Mouse (Mus musculus): ENCODE measurements at regions not wholly inside any gene's neighbourhood (a gene's known extent, or its start where the extent isn't known, plus 50 kb on each side); places are given as distances from the start of the nearest gene placed in this dataset.

DNA sequence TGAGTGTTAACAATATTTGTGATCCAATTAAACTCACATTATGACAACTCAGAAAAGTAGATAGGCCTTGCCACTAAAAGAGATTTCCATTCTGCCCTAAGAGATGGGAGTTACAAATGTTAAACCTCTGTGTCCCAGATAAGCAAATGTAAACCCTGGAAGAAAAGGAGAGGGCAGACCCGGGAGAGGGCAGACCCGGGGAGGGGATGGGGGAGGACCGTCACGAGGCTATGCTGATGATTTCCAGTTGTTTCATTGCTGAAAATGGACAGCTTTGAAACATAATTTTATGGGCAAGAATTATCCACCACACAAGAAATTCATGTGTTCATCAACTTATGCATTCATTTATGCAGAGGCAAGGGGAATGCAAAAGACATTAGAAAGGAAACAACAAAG, 159.7 kb upstream of the Cited2 start:
- Histone ChIP-seq H3K27ac (no peak overlapping the region), H3K4me3 (no peak overlapping the region)
- no peak for TF ChIP-seq CTCF (conservative IDR thresholded peaks at IDR 0.05)
- no peak for DNase-seq (ENCODE audit: low spot score in 2 of 2)

DNA sequence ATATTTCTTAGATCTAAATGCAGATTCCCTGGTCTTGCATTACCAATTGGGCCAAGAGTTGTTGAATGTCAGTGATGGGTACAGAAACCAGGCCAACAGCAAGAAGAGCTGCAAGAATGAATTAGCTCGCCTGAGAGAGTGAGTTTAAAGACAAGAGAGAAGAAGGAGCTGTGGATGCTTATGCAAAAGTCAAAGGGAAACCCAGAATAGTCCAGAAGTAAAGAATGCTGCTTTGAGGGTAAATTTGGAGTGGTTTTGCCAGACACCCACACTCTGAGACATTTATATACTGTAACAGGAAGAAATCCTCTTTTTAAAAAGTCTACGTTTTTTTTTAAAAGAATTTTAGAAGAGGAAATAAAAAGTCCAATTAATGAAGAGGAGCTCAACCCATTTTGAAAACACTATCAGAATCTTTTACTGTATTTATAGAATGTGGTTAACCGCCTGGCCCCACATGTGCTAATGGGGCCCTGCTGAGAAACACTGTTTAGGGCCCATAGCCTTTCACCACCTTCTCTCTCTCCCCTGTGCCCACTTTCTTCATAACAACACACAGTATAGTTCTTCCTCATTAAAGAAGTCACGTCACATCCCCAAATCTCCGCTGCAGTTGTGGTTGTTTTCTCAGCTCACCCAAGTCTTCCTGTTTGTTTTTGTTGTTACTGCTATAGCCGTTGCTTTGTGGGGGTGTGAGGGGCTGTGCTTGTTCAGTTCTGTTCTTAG, 158.0 kb upstream of the Cited2 start:
- DNase-seq (ENCODE audit: low spot score in 2 of 2), result no peak
- TF ChIP-seq CTCF (conservative IDR thresholded peaks at IDR 0.05), result no peak
- Histone ChIP-seq H3K4me3 (no peak overlapping the region), H3K27ac (no peak overlapping the region)

DNA sequence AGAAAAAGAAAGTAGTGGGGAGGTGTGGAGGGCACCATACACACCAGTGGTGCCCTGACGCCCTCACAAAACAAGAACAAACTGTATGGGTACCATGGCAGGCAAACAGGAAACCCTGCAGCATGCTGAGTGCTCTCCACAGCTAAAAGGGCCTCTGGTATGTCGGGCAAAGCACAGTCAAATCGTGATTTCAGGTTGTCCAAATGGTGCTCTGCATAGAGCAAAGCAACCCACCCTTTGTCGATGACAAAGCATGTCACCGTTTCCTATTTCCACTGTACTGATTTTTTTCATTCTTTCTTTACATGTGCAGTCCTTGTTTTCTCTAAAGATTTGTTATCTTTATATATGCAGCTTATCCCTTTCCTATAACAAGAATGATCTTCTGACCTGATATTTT, 156.0 kb upstream of the Cited2 start:
- H3K27ac ChIP-seq, result no peak overlapping the region

DNA sequence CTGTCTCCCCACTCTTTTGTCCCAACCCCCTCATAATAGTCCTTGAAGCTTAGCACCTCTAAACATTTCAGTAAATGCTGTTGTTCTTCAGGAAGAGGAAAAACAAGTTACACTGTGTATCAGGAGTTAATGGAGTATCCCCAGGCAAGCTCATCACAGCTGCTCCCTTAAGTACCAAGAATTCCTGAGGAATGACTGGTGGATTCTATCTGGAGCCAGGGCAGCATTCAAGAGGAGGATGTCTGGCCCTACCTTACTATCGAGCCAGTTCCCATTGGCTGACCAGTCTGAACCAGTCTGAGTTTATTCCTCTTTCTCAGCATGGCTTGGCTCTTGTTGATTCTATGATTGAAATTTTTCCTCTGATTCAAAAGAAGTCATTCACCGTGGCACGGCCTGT, 155.4 kb upstream of the Cited2 start:
- H3K4me3 ChIP-seq, result no peak overlapping the region
- no peak for DNase-seq (ENCODE audit: low spot score in 2 of 2)
- TF ChIP-seq CTCF (conservative IDR thresholded peaks at IDR 0.05), result no peak
- H3K27ac ChIP-seq, result no peak overlapping the region

More for the DNA sequence above, 156.0 kb upstream of the Cited2 start:
- no peak overlapping the region for H3K4me3 ChIP-seq
- DNase-seq (ENCODE audit: low spot score in 2 of 2), result no peak
- no peak for TF ChIP-seq CTCF (conservative IDR thresholded peaks at IDR 0.05)

DNA sequence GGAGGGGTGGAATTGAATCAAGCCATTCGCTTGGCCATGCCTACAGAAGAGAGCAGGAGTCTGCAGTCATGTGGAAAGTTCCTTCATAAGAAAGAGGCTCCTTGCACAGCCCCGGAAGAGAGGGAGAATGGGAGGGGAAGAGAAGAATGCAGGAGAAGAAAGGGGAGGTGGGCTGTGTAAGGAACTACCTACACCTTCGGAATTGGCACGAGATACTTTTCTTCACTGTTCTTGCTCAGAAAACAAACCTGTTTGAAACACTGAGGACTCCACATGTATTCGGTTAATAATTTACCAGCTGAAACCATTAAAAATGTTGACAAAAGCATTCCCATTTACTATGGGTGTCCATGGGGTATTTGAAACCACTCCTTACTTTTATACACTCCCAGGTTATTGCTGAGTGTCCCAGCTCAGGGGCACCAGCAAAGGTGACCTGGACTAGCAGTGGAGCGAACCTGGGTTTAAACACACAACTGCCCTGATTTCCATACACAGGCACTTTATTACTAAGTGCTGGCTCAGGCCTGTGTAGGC, 153.4 kb upstream of the Cited2 start:
- DNase-seq (ENCODE audit: low spot score in 2 of 2), result no peak
- Histone ChIP-seq H3K4me3 (no peak overlapping the region), H3K27ac (no peak overlapping the region)
- TF ChIP-seq CTCF (conservative IDR thresholded peaks at IDR 0.05), result no peak

DNA sequence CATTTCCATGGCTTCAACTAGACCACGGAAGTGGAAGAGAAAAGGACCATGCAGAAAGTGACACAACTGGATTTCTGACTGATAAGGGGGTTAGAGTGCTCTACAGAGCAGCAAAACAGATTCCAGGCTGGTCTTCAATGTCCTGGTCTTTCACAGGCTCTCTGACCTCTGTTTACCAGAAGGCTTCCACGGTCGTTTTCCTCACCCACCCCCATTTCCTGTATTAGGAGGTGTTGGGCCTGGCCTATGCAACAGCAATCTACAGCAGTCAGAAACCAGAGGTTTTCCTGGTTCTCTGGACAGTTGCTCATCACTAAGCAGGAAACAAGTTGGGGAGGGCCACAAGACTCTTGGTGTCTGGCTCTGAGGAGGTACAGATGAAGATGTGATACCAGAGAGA, 148.1 kb upstream of the Cited2 start:
- Histone ChIP-seq H3K4me3 (no peak overlapping the region), H3K27ac (no peak overlapping the region)
- no peak for DNase-seq (ENCODE audit: low spot score in 2 of 2)
- no peak for TF ChIP-seq CTCF (conservative IDR thresholded peaks at IDR 0.05)

DNA sequence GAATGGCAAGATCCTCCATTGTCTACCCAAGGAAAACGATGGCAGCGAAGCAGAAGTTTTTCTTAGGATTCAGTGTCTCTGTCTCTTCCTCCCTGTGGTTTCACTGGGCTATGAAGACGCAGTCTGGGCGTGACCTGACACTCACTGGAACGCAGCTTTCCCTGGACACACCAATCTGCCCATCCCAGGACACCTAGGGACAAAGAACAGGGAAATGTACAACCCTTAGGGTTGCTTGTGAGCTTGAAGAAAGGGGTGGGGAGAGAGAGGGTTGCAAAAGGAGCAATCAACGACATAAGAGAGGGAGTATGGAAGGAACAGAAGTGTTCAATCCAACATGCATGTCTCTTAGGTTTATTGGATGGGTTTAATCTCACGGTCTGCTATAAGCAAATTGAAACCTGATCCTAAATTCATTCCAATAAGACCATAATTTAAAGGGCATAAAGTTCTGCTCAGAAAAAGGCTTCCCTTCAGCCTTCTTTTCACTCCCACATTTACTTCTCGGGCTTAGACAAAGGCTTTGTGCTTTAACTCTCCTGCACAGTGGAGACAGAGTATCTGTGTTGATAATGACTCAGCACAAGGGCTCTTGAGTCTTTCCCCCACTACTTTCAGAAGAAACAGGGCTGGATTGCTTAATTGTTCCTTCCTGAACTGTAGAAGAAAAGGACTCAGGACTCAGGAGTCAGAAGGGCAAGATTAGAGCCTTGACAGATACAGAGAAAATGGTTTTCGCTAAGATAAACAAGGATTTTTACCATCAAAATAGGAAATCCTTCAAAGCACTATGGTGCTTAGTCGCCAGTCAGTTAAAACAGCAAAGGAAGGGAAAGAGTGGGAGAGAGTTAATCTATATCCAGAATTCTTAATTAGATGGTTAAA, 147.3 kb upstream of the Cited2 start:
- no peak overlapping the region for H3K27ac ChIP-seq
- no peak for TF ChIP-seq CTCF (conservative IDR thresholded peaks at IDR 0.05)
- no peak for DNase-seq (ENCODE audit: low spot score in 2 of 2)
- no peak overlapping the region for H3K4me3 ChIP-seq

DNA sequence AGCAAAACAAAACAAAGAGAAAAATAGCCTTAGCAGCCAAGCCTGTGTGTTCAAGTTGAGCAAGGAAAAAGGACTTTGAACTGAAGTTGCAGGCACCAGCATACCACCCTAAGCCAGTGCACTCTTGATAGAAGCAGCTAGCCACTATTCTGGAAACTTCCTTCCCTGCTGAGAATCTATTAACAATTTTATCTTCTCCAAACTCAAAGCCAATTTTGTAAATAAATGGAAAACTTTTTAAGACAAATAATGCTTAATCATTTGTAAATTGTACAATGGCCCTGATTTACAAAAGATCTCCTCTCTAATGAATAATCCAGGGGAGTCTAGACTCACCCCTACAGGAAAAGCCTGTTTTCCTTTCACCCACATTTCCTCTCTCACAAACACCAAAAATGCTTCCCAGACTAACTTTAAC, 146.7 kb upstream of the Cited2 start:
- H3K27ac ChIP-seq, result no peak overlapping the region
- no peak for DNase-seq (ENCODE audit: low spot score in 2 of 2)
- no peak overlapping the region for H3K4me3 ChIP-seq
- no peak for TF ChIP-seq CTCF (conservative IDR thresholded peaks at IDR 0.05)

DNA sequence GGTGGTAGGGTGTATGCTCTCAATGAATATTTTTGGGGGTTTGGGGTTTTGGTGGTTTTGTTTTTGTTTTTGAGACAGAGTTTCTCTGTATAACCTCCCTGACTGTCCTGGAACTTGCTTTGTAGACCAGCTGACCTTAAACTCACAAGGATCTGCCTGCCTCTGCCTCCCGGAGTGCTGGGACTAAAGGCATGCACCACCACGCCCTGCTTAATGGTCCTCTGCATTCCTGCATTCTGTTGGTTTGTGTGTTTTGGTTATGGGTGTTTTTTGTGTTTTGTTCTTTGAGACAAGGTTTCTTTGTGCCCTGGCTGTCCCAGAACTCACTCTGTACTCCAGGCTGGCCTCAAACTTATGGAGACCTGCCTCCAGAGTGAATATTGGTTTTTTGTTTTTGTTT, 143.6 kb upstream of the Cited2 start:
- no peak for DNase-seq (ENCODE audit: low spot score in 2 of 2)
- Histone ChIP-seq H3K4me3 (no peak overlapping the region), H3K27ac (no peak overlapping the region)
- TF ChIP-seq CTCF (conservative IDR thresholded peaks at IDR 0.05), result no peak

DNA sequence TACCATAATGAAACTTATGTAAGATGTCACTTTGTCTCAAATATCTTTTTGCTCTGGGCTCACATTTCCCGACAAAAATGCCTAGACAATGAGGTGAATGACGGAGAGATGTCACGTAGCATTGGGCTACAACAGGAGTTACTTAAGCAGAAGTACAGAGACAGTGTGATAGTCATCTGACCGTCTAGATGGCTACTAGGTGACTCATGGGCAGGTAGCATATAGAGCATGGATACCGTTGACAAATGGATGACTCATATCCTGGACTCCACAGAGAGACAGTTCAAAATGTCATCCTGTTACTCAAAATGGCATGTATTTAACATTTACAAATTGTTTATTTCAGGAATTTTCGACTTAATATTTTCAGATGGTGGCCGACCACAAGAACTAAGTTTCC, 138.2 kb upstream of the Cited2 start:
- no peak overlapping the region for H3K4me3 ChIP-seq
- H3K27ac ChIP-seq, result no peak overlapping the region
- DNase-seq (ENCODE audit: low spot score in 2 of 2), result no peak
- no peak for TF ChIP-seq CTCF (conservative IDR thresholded peaks at IDR 0.05)

DNA sequence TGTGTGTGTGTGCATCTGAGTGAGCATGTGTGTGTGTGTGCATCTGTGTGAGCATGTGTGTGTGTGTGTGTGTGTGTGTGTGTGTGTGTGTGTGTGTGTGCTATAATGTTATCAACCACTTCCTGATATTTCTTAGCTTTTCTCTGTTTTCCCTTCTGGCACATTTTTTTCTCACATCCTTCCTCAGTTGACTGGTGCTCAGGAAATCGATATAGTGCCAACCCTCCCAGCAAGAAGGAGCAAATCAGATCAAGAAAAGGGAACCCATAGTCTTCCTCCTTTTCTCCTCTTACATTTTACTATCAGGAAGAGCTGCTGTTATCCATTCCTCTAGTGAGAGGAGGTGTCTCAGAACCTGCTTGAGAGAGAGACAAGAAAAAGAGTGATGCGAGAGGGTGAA, 136.1 kb upstream of the Cited2 start:
- TF ChIP-seq CTCF (conservative IDR thresholded peaks at IDR 0.05), result no peak
- no peak for DNase-seq (ENCODE audit: low spot score in 2 of 2)
- no peak overlapping the region for H3K27ac ChIP-seq
- no peak overlapping the region for H3K4me3 ChIP-seq

DNA sequence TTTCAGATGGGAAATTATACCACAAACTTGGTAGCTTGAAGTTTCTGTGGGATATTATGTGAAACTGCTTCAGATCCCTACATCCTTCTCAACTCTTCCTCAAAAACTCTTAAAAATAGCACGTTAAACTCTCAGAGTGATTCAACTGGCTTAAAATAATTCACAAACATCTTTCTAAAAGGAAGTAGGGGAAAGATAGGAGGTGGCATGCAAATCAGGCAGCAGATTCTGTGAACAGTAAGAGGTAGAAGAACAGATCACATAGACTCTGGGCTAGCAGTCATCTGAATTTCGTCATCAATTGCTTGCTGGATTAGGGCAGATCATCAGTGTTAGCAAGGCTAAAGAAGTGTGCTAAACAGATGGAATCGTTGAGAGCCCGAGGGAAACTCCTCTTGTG, 133.9 kb upstream of the Cited2 start:
- TF ChIP-seq CTCF (conservative IDR thresholded peaks at IDR 0.05), result no peak
- no peak overlapping the region for H3K27ac ChIP-seq
- no peak for DNase-seq (ENCODE audit: low spot score in 2 of 2)

DNA sequence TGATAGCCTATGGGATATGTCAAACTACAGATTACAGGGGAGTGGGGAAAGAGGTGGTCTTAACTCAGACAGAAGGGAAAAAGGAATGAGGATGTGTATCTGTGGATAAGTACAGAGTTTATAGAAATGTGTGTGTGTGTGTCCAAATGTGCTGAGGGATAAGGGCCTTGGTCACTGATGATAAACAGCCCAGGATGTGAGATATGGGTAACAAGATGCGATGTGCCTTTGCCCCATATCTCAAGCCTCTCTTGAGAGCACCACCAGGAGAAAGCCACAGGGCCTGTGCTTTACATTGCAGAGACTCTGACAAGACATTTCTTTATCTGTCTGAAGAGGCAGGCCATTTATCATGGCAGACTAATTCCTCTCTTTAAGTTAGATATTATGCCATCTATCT, 132.8 kb upstream of the Cited2 start:
- TF ChIP-seq CTCF (conservative IDR thresholded peaks at IDR 0.05), result no peak
- H3K27ac ChIP-seq, result no peak overlapping the region
- DNase-seq (ENCODE audit: low spot score in 2 of 2), result no peak
- H3K4me3 ChIP-seq, result no peak overlapping the region

More for the DNA sequence above, 133.9 kb upstream of the Cited2 start:
- H3K4me3 ChIP-seq, result no peak overlapping the region

Data from layer of hippocampus, adult 2 months (tissue).